Mouse (Mus musculus) layer of hippocampus, postnatal 25 days (tissue): Measurements from ENCODE around the gene Grik3. TPM values are rescaled to one million over a fixed set of nuclear protein-coding genes. Genes with fewer than 3 reads are reported as not detected.

Experiments
- DNase-seq, 2 experiments: peaks; one replicate each; pipeline ENCODE4 v3.0.0; 2022; ENCODE audit warnings: mixed read lengths in 2 of 2, low spot score in 1 of 2; ENCODE audit errors: extremely low spot score in 1 of 2
- total RNA-seq, 2 experiments: library from RNA; stranded (reverse); gene quantifications; 2 replicates each; pipeline ENCODE4 v1.2.3; 2021

The Grik3 gene
- total RNA-seq, 2 experiments from 2014 or later: 22.5 to 22.7 TPM

DNA sequence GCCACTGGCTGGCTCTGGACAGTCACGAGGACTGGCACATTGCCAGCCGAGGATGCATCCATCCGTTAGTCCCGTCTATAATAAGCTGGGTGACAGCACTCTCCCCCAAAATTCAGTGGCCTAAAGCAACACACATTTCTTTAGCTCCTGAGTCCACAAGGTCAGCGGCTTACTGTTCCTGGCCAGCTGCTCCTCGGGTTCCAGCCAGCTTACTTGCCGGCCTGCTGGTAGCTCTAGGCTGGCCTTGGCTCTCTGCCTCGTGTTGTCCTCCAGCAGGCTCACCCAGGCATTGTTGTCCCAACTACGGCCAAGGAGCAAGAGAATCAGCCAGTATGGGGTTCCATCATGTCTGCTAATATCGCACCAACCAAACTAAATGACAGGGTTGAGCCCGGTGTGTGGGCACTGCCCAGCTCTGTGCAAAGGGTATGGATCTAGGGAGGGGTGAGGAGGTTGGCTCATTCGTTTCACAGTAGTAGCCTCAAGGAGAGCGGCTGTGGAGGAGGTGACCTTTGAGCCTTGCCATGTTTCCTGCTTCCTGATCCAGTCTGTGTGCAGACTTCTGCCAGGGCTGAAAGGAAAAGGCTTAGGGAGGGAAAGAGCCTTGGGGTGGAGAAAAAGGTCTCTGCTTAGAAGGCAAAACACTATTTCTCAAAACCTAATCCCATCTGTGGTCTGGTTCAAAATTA, 146.3 kb downstream of the Grik3 start:
- DNase-seq: no peak

DNA sequence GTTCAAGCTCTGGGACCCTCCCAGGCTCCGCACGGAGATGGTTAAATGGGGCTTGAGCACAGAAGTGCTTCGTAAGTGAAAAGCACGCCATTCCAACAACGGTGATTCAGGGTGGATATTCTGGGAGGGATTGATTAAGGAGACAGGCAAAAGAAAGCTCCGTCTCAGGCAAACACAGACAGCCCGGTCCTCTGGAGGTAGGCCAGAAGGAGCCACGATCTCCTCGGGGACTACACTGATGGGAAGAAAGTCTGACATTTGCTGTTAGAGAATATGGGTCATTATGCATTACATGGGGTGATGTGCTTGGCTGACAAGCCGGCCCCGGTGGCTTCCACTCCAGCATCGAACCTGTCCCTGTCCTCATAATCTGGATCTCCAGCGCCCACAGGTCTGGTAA, 146.9 kb downstream of the Grik3 start:
- DNase-seq: no peak

DNA sequence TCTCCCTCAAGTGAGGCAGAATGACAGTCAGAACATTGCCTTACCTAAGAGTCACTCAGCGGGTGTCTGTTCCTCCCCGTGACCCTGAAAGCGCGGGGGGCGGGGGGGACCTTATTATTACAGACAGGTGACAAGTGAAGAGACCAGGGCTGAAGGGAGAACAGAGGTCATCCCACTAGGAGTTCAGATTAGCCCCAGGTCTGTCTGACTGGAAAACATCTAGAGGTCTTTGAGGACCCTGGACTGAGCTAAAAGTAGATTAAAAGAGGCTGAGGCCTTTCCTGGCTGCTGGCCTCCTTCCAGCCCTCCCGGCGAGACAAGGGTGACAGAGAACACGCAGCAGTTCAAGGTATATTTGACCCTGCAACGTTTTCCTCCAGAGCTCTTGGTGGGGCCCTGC, 150.0 kb downstream of the Grik3 start:
- DNase-seq: no peak

DNA sequence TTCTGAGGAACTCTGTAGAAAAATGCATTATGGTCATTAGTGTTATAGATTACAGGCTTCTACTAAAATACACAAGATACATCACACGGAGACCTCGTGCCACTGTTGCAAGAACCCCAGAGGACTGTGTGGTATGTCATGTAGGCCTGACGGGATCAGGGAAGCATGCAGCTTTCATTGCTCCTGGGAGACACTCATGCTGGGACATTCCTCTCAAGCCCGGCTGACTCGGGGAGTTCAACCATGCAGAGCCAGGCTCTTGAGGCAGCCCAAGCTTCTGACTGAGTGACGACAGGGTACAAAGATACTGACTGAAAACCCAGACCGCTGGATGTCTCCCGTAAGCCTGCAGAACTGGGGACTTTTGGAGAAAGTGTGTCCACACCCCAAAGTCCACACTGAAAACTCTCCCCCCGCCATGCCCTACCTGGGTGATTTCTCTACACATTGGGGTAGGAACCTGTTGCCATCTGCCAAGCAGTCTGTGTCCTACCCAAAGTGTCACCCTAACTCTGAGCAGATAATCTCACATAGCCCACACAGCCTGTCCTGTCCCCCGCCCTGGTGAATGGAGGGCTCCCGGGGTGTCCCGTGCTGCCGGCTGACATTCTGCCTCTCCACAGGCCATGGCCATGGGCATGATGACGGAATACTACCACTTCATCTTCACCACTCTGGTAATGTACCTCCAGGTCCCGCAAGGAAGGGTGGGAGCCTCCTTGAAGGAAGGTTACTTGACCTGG, 150.6 kb downstream of the Grik3 start:
- no peak for DNase-seq

DNA sequence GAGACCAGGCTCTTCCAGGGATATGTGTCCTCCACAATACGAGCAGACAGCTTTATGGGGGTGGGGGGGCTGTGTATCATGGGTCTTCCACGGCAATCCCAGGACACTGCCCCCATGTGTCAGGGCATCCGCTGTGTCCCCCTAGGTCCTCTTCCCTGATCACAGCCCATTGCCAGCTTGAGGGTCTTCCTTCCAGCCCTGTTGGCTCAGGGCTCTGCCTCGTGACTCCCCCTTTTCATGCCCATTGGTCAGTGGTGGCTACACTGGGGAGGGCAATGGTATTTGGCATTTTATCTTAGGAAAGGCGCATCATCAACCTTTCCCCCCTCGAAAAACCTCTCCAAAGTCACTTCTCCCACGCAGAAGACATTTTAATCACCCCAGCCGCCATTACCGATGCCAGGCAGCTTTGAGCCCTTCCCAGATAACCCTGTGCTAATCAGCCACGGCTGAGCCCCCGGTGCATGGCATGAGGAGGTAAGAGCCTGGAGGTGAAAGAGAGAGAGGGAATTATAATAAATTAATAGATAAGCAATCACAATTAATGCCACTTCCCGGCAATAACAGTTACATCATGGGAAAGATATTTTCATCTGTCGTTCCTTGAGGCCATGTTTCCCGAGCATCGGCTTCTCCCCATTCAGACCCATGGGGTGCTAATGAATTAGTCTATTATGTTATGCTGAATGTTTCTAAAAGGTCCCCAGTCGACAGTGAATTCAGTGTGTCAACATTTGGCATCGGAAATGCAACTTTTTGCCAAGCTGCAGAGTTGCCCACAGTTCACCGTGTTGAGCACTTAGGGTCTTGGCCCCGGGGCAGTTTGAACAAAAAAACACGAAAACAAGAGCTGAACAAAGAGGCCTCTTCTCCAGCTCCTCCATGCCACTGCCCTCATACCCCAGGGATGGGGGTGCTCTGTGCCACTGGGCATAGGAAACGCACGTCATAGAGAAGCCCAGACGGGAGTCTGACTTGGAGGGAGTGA, 154.4 kb downstream of the Grik3 start:
- DNase-seq: peak in 1 of 2 experiments; percentile 23

DNA sequence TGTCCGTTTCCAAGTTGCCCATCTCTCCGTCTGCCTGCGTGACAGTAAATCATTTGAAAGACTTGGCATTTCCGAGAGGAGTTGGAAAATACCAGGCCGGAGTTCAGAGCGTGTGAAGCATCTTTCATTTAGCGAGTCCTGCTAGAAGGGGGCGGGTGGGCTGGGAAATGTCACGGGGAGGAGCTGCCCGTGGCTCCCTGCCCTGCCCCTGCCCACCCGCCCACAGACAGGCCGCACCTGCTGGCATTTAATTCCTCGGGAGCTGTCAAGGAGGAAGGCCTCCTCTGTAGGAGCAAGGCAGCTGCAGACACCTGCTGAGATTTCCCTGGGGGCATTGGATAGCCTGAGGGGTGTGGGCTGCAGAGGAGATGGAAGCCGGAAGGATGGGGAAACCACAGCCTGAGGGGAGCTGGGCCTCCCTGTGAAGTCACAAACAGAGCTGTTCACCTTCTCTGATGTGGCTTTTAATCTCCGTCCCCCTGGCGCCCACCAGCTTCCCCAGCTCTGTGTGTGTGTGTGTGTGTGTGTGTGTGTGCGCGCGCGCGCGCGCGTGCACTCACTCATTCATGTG, 161.3 kb downstream of the Grik3 start:
- no peak for DNase-seq

DNA sequence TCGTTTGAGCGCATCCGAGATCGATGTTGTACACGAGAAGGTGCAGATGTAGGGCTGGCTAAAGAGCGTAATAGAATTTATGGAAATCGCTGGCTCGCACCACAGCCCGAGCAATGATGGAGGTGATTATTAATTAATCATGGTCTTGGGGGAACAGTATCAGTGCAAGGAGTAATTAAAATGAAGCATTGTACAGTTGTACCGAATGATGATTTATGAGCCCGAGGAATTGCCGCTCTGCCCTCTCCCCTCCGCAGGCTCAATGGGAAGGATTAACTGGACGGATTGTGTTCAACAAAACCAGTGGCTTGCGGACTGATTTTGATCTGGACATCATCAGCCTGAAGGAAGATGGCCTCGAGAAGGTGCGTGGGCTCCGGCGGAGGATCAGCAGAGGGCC, 165.5 kb downstream of the Grik3 start:
- DNase-seq: no peak

DNA sequence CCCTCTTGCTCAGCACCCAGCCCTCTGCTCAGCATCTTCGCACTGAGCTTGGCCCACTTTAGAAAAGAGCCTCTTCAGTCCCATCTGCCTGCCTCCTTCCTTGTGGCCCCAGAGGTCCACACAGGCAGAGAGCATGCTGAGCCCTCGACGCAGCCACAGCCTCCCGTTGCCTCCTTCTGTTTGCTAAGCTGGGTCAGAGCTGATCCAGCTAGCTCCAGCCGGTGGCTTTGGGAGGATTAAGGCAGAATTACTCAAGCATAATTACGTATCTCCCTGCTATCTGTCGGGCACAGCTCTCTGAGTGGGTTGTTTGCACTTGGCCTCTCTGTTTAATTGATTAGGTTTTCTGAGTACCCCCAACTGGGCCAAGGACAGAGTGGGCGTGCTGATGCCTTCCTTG, 167.9 kb downstream of the Grik3 start:
- no peak for DNase-seq

DNA sequence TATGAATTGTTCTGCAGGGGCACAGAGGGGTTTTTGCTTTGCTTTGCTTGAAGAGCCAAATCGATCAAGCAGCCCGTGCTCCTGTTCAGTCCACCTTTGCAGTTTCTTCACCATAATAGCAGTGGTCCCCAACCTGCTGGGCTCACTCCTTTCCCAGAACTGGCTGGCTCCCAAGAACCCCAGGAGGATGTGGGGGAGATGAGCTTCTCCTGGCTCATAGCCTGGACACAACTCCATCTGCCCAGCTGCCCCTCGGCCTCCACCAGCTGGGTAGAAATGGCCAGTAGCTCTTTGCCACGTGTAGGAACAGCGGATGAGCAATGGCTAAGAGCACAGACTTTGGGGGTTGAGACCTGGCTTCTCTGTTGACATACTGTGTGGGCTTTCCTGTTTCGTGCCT, 171.5 kb downstream of the Grik3 start:
- no peak for DNase-seq

DNA sequence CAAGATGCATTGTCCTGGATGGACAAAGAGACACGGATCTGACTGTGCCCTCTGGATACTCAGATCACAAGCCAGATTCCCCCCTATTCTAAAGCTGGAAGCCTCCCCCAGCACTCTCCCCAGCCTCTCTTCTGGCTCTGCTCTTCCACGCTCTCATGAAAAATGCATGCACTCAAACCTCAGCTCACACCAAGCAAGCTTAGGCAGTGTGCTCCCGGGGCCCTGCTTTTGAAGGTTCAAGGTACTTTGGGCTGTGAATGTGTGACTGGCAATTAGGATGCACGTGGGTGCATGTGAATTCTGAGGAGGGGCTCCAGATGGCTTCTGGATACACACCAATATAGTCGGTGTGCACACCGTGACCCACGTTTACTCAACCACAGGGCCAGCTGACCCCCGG, 172.8 kb downstream of the Grik3 start:
- DNase-seq: no peak

DNA sequence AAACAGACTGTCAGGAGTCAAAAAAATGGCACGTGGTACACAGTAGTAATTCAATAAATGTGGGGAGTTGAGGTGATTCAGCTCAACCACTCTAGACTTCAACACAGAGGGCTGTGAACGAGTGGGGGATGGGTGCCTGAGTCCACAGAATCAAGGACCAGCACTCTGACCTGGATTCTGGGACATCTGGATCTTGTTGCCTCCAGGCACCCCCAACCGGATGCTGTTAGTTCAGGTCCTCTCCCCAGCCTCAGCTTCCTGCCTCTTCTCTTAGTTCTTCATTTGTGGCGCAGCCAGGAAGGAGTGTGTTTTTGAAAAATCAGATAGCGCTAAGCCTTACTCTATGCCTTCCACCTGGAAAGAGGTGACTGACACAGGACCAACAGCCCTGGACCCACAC, 175.5 kb downstream of the Grik3 start:
- no peak for DNase-seq

DNA sequence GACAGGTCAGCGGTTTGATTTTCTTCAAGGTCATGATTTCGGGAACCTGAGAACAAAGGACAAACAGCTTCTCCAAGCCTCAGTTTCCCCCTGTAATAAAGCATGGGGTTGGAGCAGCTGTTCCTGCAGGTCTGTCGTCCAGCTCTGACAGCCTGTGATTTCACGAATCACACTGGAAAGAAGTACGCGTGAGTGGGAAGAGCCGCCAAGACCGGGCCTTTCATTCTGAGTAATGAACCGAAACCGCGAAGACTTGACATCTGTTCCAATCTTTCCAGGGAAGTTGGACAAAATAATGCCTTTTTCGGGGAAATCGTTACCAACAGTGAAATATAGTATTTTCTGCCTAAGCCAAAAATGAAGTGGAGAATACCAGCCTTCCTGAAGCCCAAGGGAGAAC, 191.5 kb downstream of the Grik3 start:
- no peak for DNase-seq

DNA sequence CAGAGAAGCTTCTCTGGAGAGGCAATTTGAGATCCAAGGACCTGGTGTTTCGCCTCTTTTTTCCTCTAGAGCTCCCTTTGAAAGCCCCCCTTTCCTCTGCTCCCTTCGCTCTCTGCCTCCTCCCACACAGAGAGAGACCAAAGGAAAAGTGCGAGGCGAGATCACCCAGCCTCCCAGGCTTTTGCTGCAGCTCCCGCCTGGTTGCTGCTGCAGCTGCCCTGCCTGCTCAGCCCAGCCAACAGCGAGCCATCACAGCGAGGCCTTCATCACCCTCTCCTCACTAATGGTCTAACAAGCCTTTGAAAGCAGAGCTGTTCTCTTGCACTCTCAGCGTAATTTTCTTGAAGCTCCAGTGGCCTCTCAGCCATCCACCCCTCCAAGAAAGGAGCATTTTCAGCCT, 196.6 kb downstream of the Grik3 start:
- no peak for DNase-seq

DNA sequence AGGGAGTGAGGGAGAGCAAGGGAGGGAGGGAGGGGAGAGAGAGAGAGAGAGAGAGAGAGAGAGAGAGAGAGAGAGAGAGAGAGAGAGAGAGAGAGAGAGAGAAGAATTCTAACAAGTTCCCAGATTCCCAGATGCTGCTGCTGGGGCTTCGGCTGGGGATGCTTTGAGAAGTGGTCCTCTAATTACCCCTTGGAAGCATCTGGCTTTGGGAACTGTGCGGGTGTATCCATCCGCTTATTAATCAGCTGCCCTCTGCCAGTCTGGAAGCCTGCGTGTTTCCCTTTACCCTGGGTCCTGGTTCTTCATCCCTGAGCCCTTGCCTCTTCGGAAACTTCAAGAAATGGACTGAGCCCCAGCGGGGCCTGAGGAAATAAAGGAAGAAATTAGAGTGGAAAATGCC, 204.9 kb downstream of the Grik3 start:
- no peak for DNase-seq

DNA sequence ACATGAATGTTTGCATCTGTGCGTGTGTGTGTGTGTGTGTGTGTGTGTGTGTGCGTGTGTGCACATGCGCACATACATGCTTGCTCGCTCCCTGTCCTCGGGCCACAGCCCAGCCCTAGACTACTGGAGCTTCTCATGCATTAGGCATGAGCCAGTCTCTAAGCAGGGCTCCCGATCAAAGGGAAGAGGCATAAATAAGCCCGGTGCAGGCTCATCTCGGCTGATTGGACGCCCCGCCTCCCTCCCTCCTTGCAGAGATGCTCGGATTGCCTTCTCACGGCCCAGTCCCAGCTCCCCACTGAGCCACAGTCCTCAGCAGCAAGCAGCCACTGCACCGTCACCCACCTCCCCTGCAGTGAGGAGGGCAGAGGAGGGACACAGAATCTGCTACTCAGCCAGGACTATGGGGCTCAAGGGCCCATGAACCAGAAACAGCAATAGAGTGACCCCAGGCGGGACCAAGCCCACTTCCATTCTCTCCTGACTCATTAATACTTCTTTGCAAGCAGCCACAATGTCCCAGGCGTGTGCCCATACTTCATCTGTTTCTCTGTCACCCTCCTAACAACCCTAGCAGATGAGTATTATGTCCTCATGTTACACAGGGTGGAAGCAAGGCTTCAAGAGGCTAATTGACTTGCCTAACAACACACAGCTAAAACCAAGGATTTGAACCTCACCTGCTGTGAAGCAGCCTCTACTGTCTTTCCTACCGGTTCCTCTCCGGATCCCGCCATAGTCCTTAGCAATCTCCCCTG, 205.9 kb downstream of the Grik3 start:
- no peak for DNase-seq

DNA sequence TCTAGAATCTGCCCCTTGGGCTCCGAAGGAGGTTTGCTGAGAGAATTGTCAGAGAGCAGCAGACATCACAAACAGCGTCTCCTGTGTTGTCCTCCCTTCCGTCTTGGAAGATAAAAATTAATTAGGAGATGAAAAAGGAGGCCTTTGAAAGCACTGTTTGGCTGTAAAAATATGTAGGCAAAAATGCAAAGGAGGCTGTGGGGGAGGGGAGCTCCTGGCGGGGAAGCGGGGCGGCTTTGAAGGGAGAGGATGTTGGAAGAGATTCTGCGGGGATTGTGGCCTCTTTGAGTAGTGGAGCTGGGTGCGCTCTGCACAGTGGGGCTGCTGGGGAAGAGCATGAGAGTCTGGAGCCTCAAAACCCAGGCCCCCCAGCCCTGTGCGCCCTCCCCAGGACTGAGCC, 207.1 kb downstream of the Grik3 start:
- DNase-seq: no peak

DNA sequence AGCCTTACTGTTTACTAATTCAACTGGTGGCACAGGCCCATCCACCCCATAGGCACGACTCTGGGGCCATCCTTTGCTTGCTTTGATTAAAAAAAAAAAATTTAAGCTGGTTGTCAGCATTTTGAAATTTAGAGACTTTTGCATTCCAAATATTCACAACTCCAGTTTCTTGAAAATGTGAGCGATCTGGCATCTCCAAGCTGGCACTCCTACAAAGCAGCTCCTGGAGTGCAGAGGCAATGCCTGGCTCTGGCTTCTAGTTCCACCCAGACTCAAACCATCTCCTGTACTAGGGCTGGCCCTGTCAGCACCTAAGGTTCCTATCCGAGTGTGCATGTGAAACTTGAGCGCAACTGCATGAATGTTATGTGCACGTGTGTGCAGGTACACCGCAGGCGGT, 208.6 kb downstream of the Grik3 start:
- no peak for DNase-seq

DNA sequence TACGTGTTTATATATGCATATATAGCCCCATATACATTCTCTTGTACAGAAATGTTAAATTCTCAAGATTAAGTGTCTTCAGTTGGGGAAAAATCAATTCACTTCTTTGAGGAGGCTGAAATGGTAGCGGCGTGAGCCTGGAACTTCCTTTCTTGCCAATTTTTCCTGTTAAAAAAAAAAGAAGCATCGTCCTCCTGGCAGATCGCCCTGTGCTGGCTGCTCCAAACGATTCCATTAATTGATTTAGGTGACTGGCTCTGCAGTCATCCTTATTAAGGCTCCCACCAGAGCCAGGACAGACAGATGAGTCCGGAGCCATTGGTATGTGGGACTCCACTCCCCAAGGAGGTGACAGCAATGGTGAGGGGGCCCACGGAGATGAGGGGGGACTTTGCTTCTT, 209.8 kb downstream of the Grik3 start:
- DNase-seq: peak in 1 of 2 experiments; percentile 43

DNA sequence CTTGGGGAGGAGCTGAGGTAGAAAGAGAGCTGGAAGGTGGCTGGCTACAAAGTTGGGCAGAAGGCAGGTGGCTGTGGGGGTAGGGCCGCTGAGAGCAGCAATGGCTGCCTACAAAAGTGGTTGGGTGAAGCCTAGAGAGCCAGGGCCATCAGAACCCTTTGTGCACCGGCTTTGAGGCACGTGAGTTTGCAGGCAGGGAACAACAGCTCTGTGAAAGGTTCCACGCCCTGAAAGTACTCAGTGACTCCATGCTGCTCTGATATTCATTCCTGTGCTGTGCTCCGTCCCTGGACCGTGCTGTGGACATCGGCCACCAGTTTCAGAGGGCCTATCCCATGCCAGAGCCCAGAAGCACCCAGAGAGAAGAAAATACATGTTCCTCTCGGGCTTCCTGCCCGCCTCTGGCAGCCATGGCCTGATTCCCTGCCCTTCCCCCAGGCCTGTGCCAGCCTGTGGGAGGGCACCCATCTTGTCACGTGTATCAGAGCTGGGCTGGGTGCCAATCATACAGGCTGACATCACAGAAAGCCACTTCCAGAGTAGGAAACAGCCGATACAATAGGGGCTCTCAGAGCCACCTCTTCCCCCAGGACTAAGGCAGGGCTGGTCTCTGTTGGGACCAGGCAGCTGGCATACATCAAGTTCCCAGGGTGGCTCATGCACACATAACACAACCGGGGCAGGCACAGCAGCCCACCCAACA, 212.3 kb downstream of the Grik3 start:
- peak; percentile 81 to 86 for DNase-seq
